In the genomic region with DNA sequence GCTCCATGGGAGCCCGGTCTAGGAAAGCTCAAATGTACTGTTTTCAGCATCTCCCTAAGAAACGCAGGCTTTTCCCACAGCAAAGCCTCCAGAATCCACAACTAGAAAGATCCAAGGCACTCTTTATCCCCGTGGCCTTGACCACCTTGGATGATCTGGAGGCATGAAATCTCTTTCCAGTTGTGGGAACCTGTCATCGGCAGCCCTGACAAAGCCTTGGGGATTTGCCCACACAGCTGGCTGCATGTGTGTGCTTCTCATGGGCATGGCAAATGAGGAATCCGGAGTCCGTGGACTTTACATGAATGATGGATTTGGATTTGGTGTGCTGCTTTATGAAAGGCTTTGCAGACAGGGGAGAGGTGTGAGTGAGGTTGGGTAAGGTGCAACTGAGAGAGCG, we compare ENCODE assay signal across 27 mouse cellular contexts. TPM values are rescaled to one million over a fixed set of nuclear protein-coding genes. Genes with fewer than 3 reads are reported as not detected.
"Had no signal": no experiment of that assay in that cellular context is flagged by ENCODE, and none has a peak within 500 bp of the region (broad histone marks: within the 10 kb centered on the region; RNA-seq: fewer than 3 reads in every experiment).

No protein-coding gene starts in this region.

- H3K4me3 ChIP-seq: layer of hippocampus, adult 2 months; limb, embryonic 13.5 days; liver, embryonic 13.5 days; midbrain, embryonic 13.5 days; stomach, embryonic 15.5 days had no signal

- ATAC-seq: intestine, postnatal 0 days; midbrain, embryonic 13.5 days; midbrain, embryonic 16.5 days had no signal

- H3K9me3 ChIP-seq: limb, embryonic 13.5 days; midbrain, embryonic 13.5 days; stomach, embryonic 15.5 days had no signal

- DNase-seq: kidney, adult 2 months; kidney, postnatal 25 days; layer of hippocampus, adult 9-11 months; liver, embryonic 13.5 days; lung, adult 2 months; lung, postnatal 14 days; lung, postnatal 4 days; right cerebral cortex, adult 18-20 months; right cerebral cortex, postnatal 14 days; spleen, adult 18-20 months; thymus, postnatal 25 days had no signal

- H3K27ac ChIP-seq: kidney, postnatal 0 days; layer of hippocampus, adult 2 months; limb, embryonic 13.5 days; liver, embryonic 13.5 days; midbrain, embryonic 13.5 days; stomach, embryonic 15.5 days had no signal

- H3K9ac ChIP-seq: limb, embryonic 13.5 days; liver, embryonic 13.5 days; midbrain, embryonic 13.5 days; stomach, embryonic 15.5 days had no signal

- H3K27me3 ChIP-seq: limb, embryonic 13.5 days; liver, embryonic 13.5 days; midbrain, embryonic 13.5 days; stomach, embryonic 15.5 days had no signal

- H3K36me3 ChIP-seq: limb, embryonic 13.5 days; liver, embryonic 13.5 days; midbrain, embryonic 13.5 days; stomach, embryonic 15.5 days had no signal

- H3K4me2 ChIP-seq: limb, embryonic 13.5 days; liver, embryonic 13.5 days; midbrain, embryonic 13.5 days; stomach, embryonic 15.5 days had no signal

- H3K4me1 ChIP-seq: limb, embryonic 13.5 days; liver, embryonic 13.5 days; midbrain, embryonic 13.5 days; stomach, embryonic 15.5 days had no signal

RNA-seq across cellular contexts. Expression of gene Cnga3, which starts 46.3 kb away (rescaled TPM):
- total RNA-seq: left cerebral cortex, postnatal 25 days; liver, adult 2 months; megakaryocyte progenitor cell, adult 5-6 weeks; megakaryocyte-erythroid progenitor cell, adult 5-6 weeks had no signal
- polyA plus RNA-seq: kidney, adult 2 months; kidney, embryonic 14.5 days; kidney, postnatal 0 days; limb, embryonic 13.5 days; liver, adult 2 months; liver, embryonic 13.5 days; liver, embryonic 16.5 days; lung, embryonic 16.5 days; neural tube, embryonic 11.5 days; neural tube, embryonic 14.5 days had no signal
